Mouse (Mus musculus): ENCODE data around the gene Slc36a2. TPM values are rescaled to one million over a fixed set of nuclear protein-coding genes. Genes with fewer than 3 reads are reported as not detected.

Slc36a2 gene
- polyA plus RNA-seq, 1 experiment from 2014 or later, result 0.27 TPM

GRCm38 (mm10) chr11:55134407-55134806 lies 50.5 kb downstream of the Slc36a2 start:
- no peak for DNase-seq (ENCODE audit: low spot score)
- Histone ChIP-seq H3K4me1 (ENCODE audit: control insufficient read depth, insufficient read depth, low read length) (no peaks in the 10 kb centered on the region), H3K27ac (ENCODE audit: low read depth, low read length) (no peak overlapping the region), H3K4me3 (ENCODE audit: low read depth, low read length) (no peak overlapping the region), H3K4me2 (ENCODE audit: low read length) (no peak overlapping the region), H3K9me3 (replicated peaks; ENCODE audit: control insufficient read depth, low read length) (no peaks in the 10 kb centered on the region), H3K9ac (ENCODE audit: low read length) (no peak overlapping the region), H3K36me3 (ENCODE audit: control insufficient read depth, insufficient read depth, low read length) (no peaks in the 10 kb centered on the region), H3K27me3 (replicated peaks; ENCODE audit: control insufficient read depth, insufficient read depth, low read length) (no peaks in the 10 kb centered on the region)
- WGBS, result 100% methylated on average over 1 of the region's 1 CpGs
- no peak for ATAC-seq

GRCm38 (mm10) chr11:55133204-55133603 lies 51.7 kb downstream of the Slc36a2 start:
- H3K4me3 ChIP-seq (ENCODE audit: low read depth, low read length), result no peak overlapping the region
- H3K4me2 ChIP-seq (ENCODE audit: low read length), result no peak overlapping the region
- ATAC-seq, result no peak
- no peak overlapping the region for H3K27ac ChIP-seq (ENCODE audit: low read depth, low read length)
- no peaks in the 10 kb centered on the region for H3K36me3 ChIP-seq (ENCODE audit: control insufficient read depth, insufficient read depth, low read length)
- no peaks in the 10 kb centered on the region for H3K4me1 ChIP-seq (ENCODE audit: control insufficient read depth, insufficient read depth, low read length)
- H3K27me3 ChIP-seq (replicated peaks; ENCODE audit: control insufficient read depth, insufficient read depth, low read length), result no peaks in the 10 kb centered on the region
- H3K9me3 ChIP-seq (replicated peaks; ENCODE audit: control insufficient read depth, low read length), result no peaks in the 10 kb centered on the region
- no peak for DNase-seq (ENCODE audit: low spot score)
- WGBS, result 100% methylated on average over 1 of the region's 1 CpGs
- H3K9ac ChIP-seq (ENCODE audit: low read length), result no peak overlapping the region

GRCm38 (mm10) chr11:55131946-55132345 lies 52.9 kb downstream of the Slc36a2 start:
- no peak overlapping the region for H3K4me3 ChIP-seq (ENCODE audit: low read depth, low read length)
- no peaks in the 10 kb centered on the region for H3K36me3 ChIP-seq (ENCODE audit: control insufficient read depth, insufficient read depth, low read length)
- H3K4me2 ChIP-seq (ENCODE audit: low read length), result no peak overlapping the region
- no peak overlapping the region for H3K9ac ChIP-seq (ENCODE audit: low read length)
- 0 out of 2 replicates have a peak, but pooled peaks cover 2% of the 10 kb centered on the region for H3K4me1 ChIP-seq (ENCODE audit: control insufficient read depth, insufficient read depth, low read length)
- no peak overlapping the region for H3K27ac ChIP-seq (ENCODE audit: low read depth, low read length)
- H3K27me3 ChIP-seq (replicated peaks; ENCODE audit: control insufficient read depth, insufficient read depth, low read length), result no peaks in the 10 kb centered on the region
- WGBS, result 92% methylated on average over 1 of the region's 1 CpGs
- ATAC-seq (no peak), DNase-seq (ENCODE audit: low spot score) (no peak)
- H3K9me3 ChIP-seq (replicated peaks; ENCODE audit: control insufficient read depth, low read length), result no peaks in the 10 kb centered on the region

GRCm38 (mm10) chr11:55131077-55131742 lies 53.7 kb downstream of the Slc36a2 start:
- Histone ChIP-seq H3K4me1 (ENCODE audit: control insufficient read depth, insufficient read depth, low read length) (0 out of 2 replicates have a peak, but pooled peaks cover 2% of the 10 kb centered on the region), H3K9ac (ENCODE audit: low read length) (no peak overlapping the region), H3K4me2 (ENCODE audit: low read length) (no peak overlapping the region), H3K9me3 (replicated peaks; ENCODE audit: control insufficient read depth, low read length) (no peaks in the 10 kb centered on the region), H3K4me3 (ENCODE audit: low read depth, low read length) (no peak overlapping the region), H3K27ac (ENCODE audit: low read depth, low read length) (no peak overlapping the region), H3K36me3 (ENCODE audit: control insufficient read depth, insufficient read depth, low read length) (no peaks in the 10 kb centered on the region), H3K27me3 (replicated peaks; ENCODE audit: control insufficient read depth, insufficient read depth, low read length) (no peaks in the 10 kb centered on the region)
- WGBS, result 92% methylated on average over 11 of the region's 11 CpGs
- ATAC-seq, result no peak
- no peak for DNase-seq (ENCODE audit: low spot score)

GRCm38 (mm10) chr11:55128411-55128810 lies 56.5 kb downstream of the Slc36a2 start:
- no peak for DNase-seq (ENCODE audit: low spot score)
- H3K27me3 ChIP-seq (replicated peaks; ENCODE audit: control insufficient read depth, insufficient read depth, low read length), result no peaks in the 10 kb centered on the region
- WGBS, result 57% methylated on average over 3 of the region's 3 CpGs
- ATAC-seq, result no peak
- H3K9ac ChIP-seq (ENCODE audit: low read length), result no peak overlapping the region
- H3K4me2 ChIP-seq (ENCODE audit: low read length), result no peak overlapping the region
- H3K4me3 ChIP-seq (ENCODE audit: low read depth, low read length), result no peak overlapping the region
- H3K4me1 ChIP-seq (ENCODE audit: control insufficient read depth, insufficient read depth, low read length), result 0 out of 2 replicates have a peak, but pooled peaks cover 2% of the 10 kb centered on the region
- no peak overlapping the region for H3K27ac ChIP-seq (ENCODE audit: low read depth, low read length)
- H3K36me3 ChIP-seq (ENCODE audit: control insufficient read depth, insufficient read depth, low read length), result no peaks in the 10 kb centered on the region
- no peaks in the 10 kb centered on the region for H3K9me3 ChIP-seq (replicated peaks; ENCODE audit: control insufficient read depth, low read length)

- Histone ChIP-seq H3K27me3 (replicated peaks; ENCODE audit: control insufficient read depth, insufficient read depth, low read length) (no peaks in the 10 kb centered on the region), H3K36me3 (ENCODE audit: control insufficient read depth, insufficient read depth, low read length) (no peaks in the 10 kb centered on the region), H3K9me3 (replicated peaks; ENCODE audit: control insufficient read depth, low read length) (no peaks in the 10 kb centered on the region), H3K9ac (ENCODE audit: low read length) (no peak overlapping the region), H3K4me1 (ENCODE audit: control insufficient read depth, insufficient read depth, low read length) (0 out of 2 replicates have a peak, but pooled peaks cover 2% of the 10 kb centered on the region), H3K4me3 (ENCODE audit: low read depth, low read length) (no peak overlapping the region), H3K4me2 (ENCODE audit: low read length) (no peak overlapping the region), H3K27ac (ENCODE audit: low read depth, low read length) (no peak overlapping the region)
- ATAC-seq (no peak), DNase-seq (ENCODE audit: low spot score) (peak; percentile 47)
- WGBS, result 36% methylated on average over 6 of the region's 6 CpGs
Observed at GRCm38 (mm10) chr11:55127937-55128336, 56.9 kb downstream of the Slc36a2 start.

GRCm38 (mm10) chr11:55126663-55127062 lies 58.2 kb downstream of the Slc36a2 start:
- no peak for DNase-seq (ENCODE audit: low spot score)
- H3K27me3 ChIP-seq (replicated peaks; ENCODE audit: control insufficient read depth, insufficient read depth, low read length), result no peaks in the 10 kb centered on the region
- no peak for ATAC-seq
- no peaks in the 10 kb centered on the region for H3K36me3 ChIP-seq (ENCODE audit: control insufficient read depth, insufficient read depth, low read length)
- H3K4me2 ChIP-seq (ENCODE audit: low read length), result no peak overlapping the region
- H3K27ac ChIP-seq (ENCODE audit: low read depth, low read length), result no peak overlapping the region
- no peak overlapping the region for H3K4me3 ChIP-seq (ENCODE audit: low read depth, low read length)
- 0 out of 2 replicates have a peak, but pooled peaks cover 2% of the 10 kb centered on the region for H3K4me1 ChIP-seq (ENCODE audit: control insufficient read depth, insufficient read depth, low read length)
- H3K9ac ChIP-seq (ENCODE audit: low read length), result no peak overlapping the region
- WGBS, result 90% methylated on average over 3 of the region's 3 CpGs
- no peaks in the 10 kb centered on the region for H3K9me3 ChIP-seq (replicated peaks; ENCODE audit: control insufficient read depth, low read length)

GRCm38 (mm10) chr11:55121430-55121829 lies 63.4 kb downstream of the Slc36a2 start:
- WGBS, result 88% methylated on average over 1 of the region's 1 CpGs
- H3K36me3 ChIP-seq (ENCODE audit: control insufficient read depth, insufficient read depth, low read length), result no peaks in the 10 kb centered on the region
- ATAC-seq (no peak), DNase-seq (ENCODE audit: low spot score) (no peak)
- H3K27me3 ChIP-seq (replicated peaks; ENCODE audit: control insufficient read depth, insufficient read depth, low read length), result no peaks in the 10 kb centered on the region
- no peak overlapping the region for H3K4me2 ChIP-seq (ENCODE audit: low read length)
- no peak overlapping the region for H3K4me3 ChIP-seq (ENCODE audit: low read depth, low read length)
- H3K9ac ChIP-seq (ENCODE audit: low read length), result no peak overlapping the region
- no peaks in the 10 kb centered on the region for H3K4me1 ChIP-seq (ENCODE audit: control insufficient read depth, insufficient read depth, low read length)
- H3K9me3 ChIP-seq (replicated peaks; ENCODE audit: control insufficient read depth, low read length), result no peaks in the 10 kb centered on the region
- H3K27ac ChIP-seq (ENCODE audit: low read depth, low read length), result no peak overlapping the region

- Histone ChIP-seq H3K36me3 (ENCODE audit: control insufficient read depth, insufficient read depth, low read length) (no peaks in the 10 kb centered on the region), H3K9ac (ENCODE audit: low read length) (no peak overlapping the region), H3K4me3 (ENCODE audit: low read depth, low read length) (no peak overlapping the region), H3K9me3 (replicated peaks; ENCODE audit: control insufficient read depth, low read length) (no peaks in the 10 kb centered on the region), H3K4me2 (ENCODE audit: low read length) (no peak overlapping the region), H3K27ac (ENCODE audit: low read depth, low read length) (no peak overlapping the region), H3K27me3 (replicated peaks; ENCODE audit: control insufficient read depth, insufficient read depth, low read length) (no peaks in the 10 kb centered on the region), H3K4me1 (ENCODE audit: control insufficient read depth, insufficient read depth, low read length) (no peaks in the 10 kb centered on the region)
- DNase-seq (ENCODE audit: low spot score), result no peak
- 83% methylated on average over 8 of the region's 8 CpGs for WGBS
- no peak for ATAC-seq
Observed at GRCm38 (mm10) chr11:55120821-55121271, 64.0 kb downstream of the Slc36a2 start.

Measured in forebrain, embryonic 14.5 days (tissue).